Mouse (Mus musculus) forebrain, postnatal 0 days (tissue): ENCODE measurements around the gene Bbs4. TPM values are rescaled to one million over a fixed set of nuclear protein-coding genes. Genes with fewer than 3 reads are reported as not detected.
"Not testable (repeated sequence)": the region's sequence is repeated elsewhere in the genome, so short reads cannot be mapped to it uniquely, and the experiment has no call there.

Experiments
- ATAC-seq: fragments of 200-750 bp; cut with Nextera tagmentation; 2 replicates; pipeline ENCODE4 v1.8.0; 2017; ENCODE audit warnings: mild to moderate bottlenecking, moderate library complexity
- DNase-seq: peaks from one replicate; pipeline ENCODE4 v3.0.0-alpha.2; 2015
- H3K27ac ChIP-seq: fragments of 300-500 bp; sonication (generic); 2 replicates; pipeline ENCODE4 v1.5.1; 2014; ENCODE audit warnings: low read depth, mild to moderate bottlenecking, antibody characterized with exemption, low read length, moderate library complexity, mixed read lengths
- H3K27me3 ChIP-seq: fragments of 300-500 bp; sonication (generic); 2 replicates; pipeline ENCODE4 v1.6.1; 2014; ENCODE audit warnings: mild to moderate bottlenecking, low read length, mixed read lengths; ENCODE audit not compliant: insufficient read depth
- H3K36me3 ChIP-seq: fragments of 300-500 bp; sonication (generic); 2 replicates; pipeline ENCODE4 v1.6.1; 2014; ENCODE audit warnings: mild to moderate bottlenecking, moderate library complexity; ENCODE audit not compliant: insufficient read depth
- H3K4me1 ChIP-seq: fragments of 300-500 bp; sonication (generic); 2 replicates; pipeline ENCODE4 v1.6.1; 2014; ENCODE audit warnings: antibody characterized with exemption; ENCODE audit not compliant: insufficient read depth
- H3K4me2 ChIP-seq: fragments of 300-500 bp; sonication (generic); 2 replicates; pipeline ENCODE4 v1.6.1; 2014; ENCODE audit warnings: low read depth, mild to moderate bottlenecking, moderate library complexity
- H3K4me3 ChIP-seq: fragments of 300-500 bp; sonication (generic); 2 replicates; pipeline ENCODE4 v1.5.1; 2014; ENCODE audit warnings: low read depth, low read length, mixed read lengths
- H3K9ac ChIP-seq: fragments of 300-500 bp; sonication (generic); 2 replicates; pipeline ENCODE4 v1.6.1; 2014; ENCODE audit warnings: mild to moderate bottlenecking
- H3K9me3 ChIP-seq: fragments of 300-500 bp; sonication (generic); 2 replicates; pipeline ENCODE4 v1.6.1; 2016; ENCODE audit warnings: low read length
- CTCF ChIP-seq: sonication (generic); IDR thresholded peaks from 2 replicates; pipeline ENCODE4 v1.5.1; 2016; ENCODE audit warnings: antibody characterized with exemption, control low read depth, low read depth
- WGBS: fragments of 180-500 bp; shearing (Covaris S2); extraction: QIAGEN DNeasy Blood & Tissue Kit; methylation state at CpG from one replicate; pipeline ENCODE4 v1.1.7; 2014; 5-methylcytosine and 5-hydroxymethylcytosine counted together
- polyA plus RNA-seq: library from polyadenylated mRNA; unstranded; fragments of >200 nt; fragmentation: Nextera tagmentation; extraction: Ambion mirVana; gene quantifications from 2 replicates; pipeline ENCODE4 v1.2.1, GENCODE M21; 2015
- total RNA-seq: library from RNA; depleted of rRNA; stranded (reverse); fragments of >200 nt; gene quantifications from 2 replicates; pipeline ENCODE4 v1.2.3, GENCODE M21; 2014; rRNA removed

The Bbs4 gene
- 43.8 and 49.3 TPM in 2 replicates for total RNA-seq
- polyA plus RNA-seq, result 49.5 and 61.7 TPM in 2 replicates

DNA sequence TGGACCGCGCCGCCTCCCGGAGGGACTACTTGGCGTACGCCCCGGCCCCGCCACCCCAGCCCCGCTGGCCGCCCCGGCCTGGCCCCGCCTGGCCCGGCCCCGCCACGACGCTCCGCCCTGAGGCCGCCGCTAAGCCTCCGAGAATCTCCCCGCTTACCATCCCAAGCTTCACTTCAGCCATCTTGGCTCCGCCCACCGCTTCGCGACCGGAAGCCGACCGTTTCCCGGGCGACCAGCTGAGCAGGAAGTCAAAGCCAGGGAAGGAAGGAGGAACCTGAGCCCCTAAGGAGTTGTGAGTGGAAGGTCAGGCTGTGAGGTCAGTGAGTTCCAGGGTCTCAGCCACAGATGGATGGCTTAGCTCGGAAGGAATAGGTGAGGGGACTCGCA, at the start of gene Bbs4:
Gene Bbs4 (minus strand): TSS at position 256 of the 387 bp plus-strand sequence.
- H3K9ac ChIP-seq, result peak within 1 kb of the TSS; percentile 75
- WGBS, result under 1% methylated on average over 31 of the region's 32 CpGs
- peak within 1 kb of the TSS; percentile 81 for H3K27ac ChIP-seq
- DNase-seq (peak; percentile 85), ATAC-seq (peak; percentile 96)
- H3K4me1 ChIP-seq, result peaks cover 4% of the 10 kb centered on the region; the same call in 1 of the 2 replicates
- H3K4me3 ChIP-seq, result peak within 1 kb of the TSS; percentile 80
- no peaks in the 10 kb centered on the region for H3K36me3 ChIP-seq
- peak within 1 kb of the TSS; percentile 68 for H3K4me2 ChIP-seq
- TF ChIP-seq CTCF, result no peak
- no peaks in the 10 kb centered on the region for H3K9me3 ChIP-seq
- H3K27me3 ChIP-seq, result no peaks in the 10 kb centered on the region

DNA sequence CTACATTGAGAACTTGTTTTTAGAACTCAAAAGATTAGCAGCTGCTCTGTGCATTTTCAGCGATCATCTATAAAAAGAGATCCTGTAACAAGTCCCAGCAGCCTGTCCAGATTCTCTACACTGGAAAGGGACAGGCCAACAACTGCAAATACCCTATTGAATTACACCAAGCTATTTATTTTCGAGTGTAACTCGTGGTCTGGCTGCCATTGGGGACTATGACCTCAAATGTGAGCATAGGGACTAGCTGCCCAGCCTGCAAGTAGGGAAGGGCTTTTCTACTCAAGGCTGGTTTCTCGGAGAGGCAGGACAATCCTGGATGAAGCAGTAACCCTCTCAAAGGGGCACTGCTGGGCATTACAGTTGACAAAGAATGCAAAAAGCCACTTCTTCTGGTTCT, 35.8 kb upstream of the Bbs4 start:
- Histone ChIP-seq H3K4me2 (no peak overlapping the region), H3K27me3 (no peaks in the 10 kb centered on the region), H3K4me3 (no peak overlapping the region), H3K27ac (no peak overlapping the region), H3K4me1 (no peaks in the 10 kb centered on the region), H3K9ac (no peak overlapping the region), H3K36me3 (peaks cover 37% of the 10 kb centered on the region), H3K9me3 (no peaks in the 10 kb centered on the region)
- 86% methylated on average over 4 of the region's 4 CpGs for WGBS
- TF ChIP-seq CTCF, result no peak
- ATAC-seq (no peak), DNase-seq (no peak)

DNA sequence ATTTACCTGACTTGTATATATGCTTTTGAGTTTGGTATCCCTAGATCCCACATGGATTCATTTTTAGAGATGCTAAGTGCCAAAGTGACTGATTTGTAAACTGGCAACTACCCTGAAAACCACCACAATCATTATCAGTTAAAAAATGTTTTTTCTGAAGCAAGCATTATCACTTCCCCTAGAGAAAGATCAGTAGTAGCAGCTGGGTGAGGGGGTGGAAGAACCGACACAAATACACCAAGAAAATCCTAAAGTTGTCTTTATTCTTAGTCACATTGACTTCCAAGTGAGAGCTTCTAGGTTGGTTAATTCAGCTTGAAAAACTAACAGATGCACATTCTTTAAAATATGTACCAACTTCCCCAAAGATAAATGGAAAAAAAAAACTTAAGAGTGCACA, 35.0 kb upstream of the Bbs4 start:
- Histone ChIP-seq H3K36me3 (peaks cover 31% of the 10 kb centered on the region), H3K27me3 (no peaks in the 10 kb centered on the region), H3K4me2 (no peak overlapping the region), H3K27ac (no peak overlapping the region), H3K9ac (no peak overlapping the region), H3K4me1 (no peaks in the 10 kb centered on the region), H3K9me3 (no peaks in the 10 kb centered on the region), H3K4me3 (no peak overlapping the region)
- ATAC-seq (no peak), DNase-seq (no peak)
- no peak for TF ChIP-seq CTCF
- WGBS, result 69% methylated on average over 1 of the region's 1 CpGs

DNA sequence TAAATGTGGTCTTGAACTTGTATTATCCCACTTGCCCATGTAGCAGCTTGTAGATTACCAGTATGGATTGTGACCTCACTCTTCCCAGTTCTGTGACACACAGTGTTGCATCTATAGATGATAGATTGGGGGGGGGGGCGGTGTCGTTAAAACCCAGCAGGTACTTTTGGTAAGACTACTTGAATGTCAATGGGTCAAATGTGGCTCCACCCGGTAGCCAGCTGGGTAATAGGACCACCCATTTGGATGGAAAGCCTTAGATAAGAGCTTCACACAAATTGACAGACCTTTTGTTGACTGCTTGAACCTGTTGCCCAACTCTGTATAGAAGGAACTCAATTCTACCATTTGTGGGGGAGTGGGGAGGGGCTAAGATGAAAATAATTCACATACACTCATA, 34.2 kb upstream of the Bbs4 start:
- Histone ChIP-seq H3K9me3 (no peaks in the 10 kb centered on the region), H3K27ac (no peak overlapping the region), H3K4me3 (no peak overlapping the region), H3K4me1 (no peaks in the 10 kb centered on the region), H3K9ac (no peak overlapping the region), H3K27me3 (no peaks in the 10 kb centered on the region), H3K4me2 (no peak overlapping the region), H3K36me3 (peaks cover 23% of the 10 kb centered on the region)
- WGBS, result 60% methylated on average over 3 of the region's 3 CpGs
- TF ChIP-seq CTCF, result no peak
- DNase-seq (no peak), ATAC-seq (no peak)

DNA sequence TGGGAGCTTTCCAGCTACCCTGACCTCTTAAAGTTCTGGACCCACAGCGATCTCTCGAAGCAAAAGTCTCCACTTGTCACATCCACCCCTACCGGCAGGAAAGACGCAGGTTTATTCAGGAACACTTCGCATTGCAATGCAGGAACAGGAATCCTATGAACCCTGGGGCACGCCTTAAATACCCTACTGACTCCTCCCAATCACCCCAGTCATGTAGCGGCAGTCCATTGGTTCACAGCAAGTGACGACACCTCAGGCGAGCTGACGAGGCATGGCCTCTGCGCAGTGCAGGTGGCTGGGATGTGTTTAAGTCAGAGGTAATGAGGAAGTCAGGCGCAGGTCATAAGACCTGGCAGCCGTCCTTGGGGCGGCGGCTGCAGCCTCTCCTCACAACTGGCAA, 22.3 kb upstream of the Bbs4 start:
- 95% methylated on average over 15 of the region's 15 CpGs for WGBS
- DNase-seq (no peak), ATAC-seq (no peak)
- Histone ChIP-seq H3K4me1 (no peaks in the 10 kb centered on the region), H3K9me3 (no peaks in the 10 kb centered on the region), H3K9ac (no peak overlapping the region), H3K27me3 (no peaks in the 10 kb centered on the region), H3K27ac (no peak overlapping the region), H3K4me3 (no peak overlapping the region), H3K4me2 (no peak overlapping the region), H3K36me3 (no peaks in the 10 kb centered on the region)
- no peak for TF ChIP-seq CTCF

DNA sequence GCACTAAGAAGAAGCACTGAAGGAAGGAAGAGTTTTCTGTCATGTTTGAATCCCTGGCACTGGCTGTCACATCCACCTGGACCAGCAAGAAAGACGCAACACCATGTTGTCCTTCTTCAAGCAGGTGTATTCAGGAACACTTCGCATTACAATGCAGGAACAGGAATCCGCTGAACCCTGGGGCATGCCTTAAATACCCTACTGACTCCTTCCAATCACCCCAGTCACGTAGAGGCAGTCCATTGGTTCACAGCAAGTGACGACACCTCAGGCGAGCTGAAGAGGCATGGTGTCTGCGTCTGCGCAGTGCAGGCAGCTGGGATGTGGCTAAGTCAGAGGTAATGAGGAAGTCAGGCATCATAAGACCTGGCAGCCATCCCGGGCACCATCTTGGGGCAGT, 16.3 kb upstream of the Bbs4 start:
- no peak for TF ChIP-seq CTCF
- Histone ChIP-seq H3K4me1 (no peaks in the 10 kb centered on the region), H3K4me2 (no peak overlapping the region), H3K4me3 (no peak overlapping the region), H3K9ac (no peak overlapping the region), H3K27me3 (no peaks in the 10 kb centered on the region), H3K9me3 (no peaks in the 10 kb centered on the region), H3K27ac (no peak overlapping the region), H3K36me3 (no peaks in the 10 kb centered on the region)
- 94% methylated on average over 9 of the region's 9 CpGs for WGBS
- no peak for ATAC-seq
- no peak for DNase-seq

DNA sequence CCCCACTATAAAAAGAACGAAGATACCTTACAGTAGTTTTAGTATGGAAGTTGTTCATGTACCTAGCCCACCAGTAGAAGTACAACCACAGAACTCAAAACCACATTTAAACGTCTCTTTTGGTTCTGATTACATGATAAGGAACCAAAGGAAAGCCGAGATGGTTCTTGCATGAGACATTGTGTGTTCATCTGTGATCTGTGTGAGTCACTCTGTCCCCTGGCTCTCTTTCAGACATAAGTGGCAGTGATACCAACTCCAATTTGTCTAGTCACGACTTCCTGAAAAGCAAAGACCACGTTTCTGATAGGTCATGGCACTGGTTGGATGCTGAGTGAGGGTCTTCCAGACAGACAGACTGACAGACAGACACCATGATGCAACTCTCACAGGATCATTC, 15.9 kb upstream of the Bbs4 start:
- DNase-seq (no peak), ATAC-seq (no peak)
- 80% methylated on average over 5 of the region's 5 CpGs for WGBS
- Histone ChIP-seq H3K27ac (no peak overlapping the region), H3K4me3 (no peak overlapping the region), H3K36me3 (no peaks in the 10 kb centered on the region), H3K4me2 (no peak overlapping the region), H3K9me3 (no peaks in the 10 kb centered on the region), H3K9ac (no peak overlapping the region), H3K27me3 (no peaks in the 10 kb centered on the region), H3K4me1 (no peaks in the 10 kb centered on the region)
- no peak for TF ChIP-seq CTCF

DNA sequence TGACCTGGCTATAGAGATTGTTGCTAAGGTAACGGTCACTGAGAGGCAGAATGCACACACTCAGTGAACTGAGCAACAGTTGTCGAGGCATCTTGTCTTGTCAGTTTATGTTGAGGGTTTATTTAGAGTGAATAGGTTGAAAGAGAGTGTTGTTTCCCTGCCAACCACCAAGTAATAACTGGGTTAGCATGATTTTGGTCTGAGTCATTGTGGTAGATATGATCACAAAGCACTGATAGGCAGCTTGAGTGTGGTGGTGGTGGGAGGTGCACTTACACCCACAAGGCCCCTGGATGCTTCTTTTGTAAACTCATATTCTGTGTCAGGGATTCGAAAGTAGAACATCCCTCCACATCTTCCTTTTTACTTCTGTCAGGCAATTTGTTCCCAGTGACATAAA, 7.2 kb upstream of the Bbs4 start:
- H3K4me2 ChIP-seq, H3K36me3 ChIP-seq, H3K4me3 ChIP-seq, H3K4me1 ChIP-seq, H3K27me3 ChIP-seq, H3K27ac ChIP-seq, H3K9ac ChIP-seq, H3K9me3 ChIP-seq, DNase-seq, ATAC-seq: not testable (repeated sequence)
- WGBS, result no CpG with 5 or more reads among the region's 3 CpGs
